11 mouse cellular contexts compared by ENCODE assay signal in genomic region chr15:82207504-82208219, GRCm38 (mm10). TPM values are rescaled to one million over a fixed set of nuclear protein-coding genes. Genes with fewer than 3 reads are reported as not detected.
DNase-seq lines count a peak whose midpoint lies in the region; ATAC-seq and TF ChIP-seq lines count a peak whose summit lies in the region.
"Had no signal": no experiment of that assay in that cellular context is flagged by ENCODE, and none has a peak within 500 bp of the region (broad histone marks: within the 10 kb centered on the region; RNA-seq: fewer than 3 reads in every experiment).

No protein-coding gene starts in this region.

- H3K4me2 ChIP-seq in stomach, embryonic 14.5 days (replicated peaks; ENCODE audit: low read depth, low read length) = no peak overlapping the region
- no peak overlapping the region for H3K4me2 ChIP-seq in stomach, postnatal 0 days (replicated peaks; ENCODE audit: low read depth)
- no peak overlapping the region for H3K4me2 ChIP-seq in limb, embryonic 14.5 days (replicated peaks; ENCODE audit: low read depth, low read length, severe bottlenecking)
- H3K4me2 ChIP-seq: liver, embryonic 15.5 days had no signal

- H3K4me1 ChIP-seq in heart, embryonic 10.5 days = peaks cover 34% of the 10 kb centered on the region
- peaks cover 23% of the 10 kb centered on the region; the same call in 1 of the 2 replicates for H3K4me1 ChIP-seq in stomach, embryonic 14.5 days (ENCODE audit: control insufficient read depth, insufficient read depth, low read length)
- peaks cover 5% of the 10 kb centered on the region; the same call in 1 of the 2 replicates for H3K4me1 ChIP-seq in stomach, postnatal 0 days (replicated peaks; ENCODE audit: control insufficient read depth, insufficient read depth)
- H3K4me1 ChIP-seq in limb, embryonic 14.5 days (ENCODE audit: control insufficient read depth, insufficient read depth, low read length) = peaks cover 20% of the 10 kb centered on the region; the same call in 1 of the 2 replicates

- no peak overlapping the region for H3K9ac ChIP-seq in stomach, embryonic 14.5 days (replicated peaks; ENCODE audit: low read depth, low read length)
- H3K9ac ChIP-seq in stomach, postnatal 0 days (ENCODE audit: low read length) = no peak overlapping the region
- H3K9ac ChIP-seq in limb, embryonic 14.5 days (ENCODE audit: low read depth, low read length, severe bottlenecking) = 0 out of 2 replicates have a peak overlapping the region, but pooled peaks have one; percentile 21
- H3K9ac ChIP-seq: liver, embryonic 15.5 days had no signal

- ATAC-seq in stomach, embryonic 14.5 days (ENCODE audit: insufficient number of reproducible peaks, insufficient read depth, low FRiP score, low read depth) = no peak
- ATAC-seq in stomach, postnatal 0 days (ENCODE audit: low FRiP score, low TSS enrichment) = no peak
- ATAC-seq in limb, embryonic 14.5 days (ENCODE audit: low FRiP score, low read depth) = no peak

- peaks cover 96% of the 10 kb centered on the region for H3K27me3 ChIP-seq in heart, embryonic 10.5 days (ENCODE audit: insufficient read depth, poor library complexity, severe bottlenecking)
- H3K27me3 ChIP-seq in stomach, embryonic 14.5 days (ENCODE audit: control insufficient read depth, insufficient read depth, low read length) = peaks cover 59% of the 10 kb centered on the region
- peaks cover 4% of the 10 kb centered on the region; the same call in 1 of the 2 replicates for H3K27me3 ChIP-seq in stomach, postnatal 0 days (ENCODE audit: control insufficient read depth, insufficient read depth, low read length)
- H3K27me3 ChIP-seq in limb, embryonic 14.5 days (ENCODE audit: control insufficient read depth, insufficient read depth, low read length) = peaks cover 75% of the 10 kb centered on the region

- 0 out of 2 replicates have a peak overlapping the region, but pooled peaks have one; percentile 32 for H3K27ac ChIP-seq in heart, embryonic 10.5 days
- no peak overlapping the region for H3K27ac ChIP-seq in stomach, embryonic 14.5 days (ENCODE audit: low read length)
- H3K27ac ChIP-seq in stomach, postnatal 0 days (replicated peaks) = no peak overlapping the region
- no peak overlapping the region for H3K27ac ChIP-seq in limb, embryonic 14.5 days (replicated peaks; ENCODE audit: low read depth, low read length)
- H3K27ac ChIP-seq: liver, embryonic 15.5 days had no signal

- WGBS in heart, embryonic 10.5 days = 10% methylated on average over 30 of the region's 30 CpGs
- WGBS in stomach, embryonic 14.5 days = 19% methylated on average over 30 of the region's 30 CpGs
- 39% methylated on average over 30 of the region's 30 CpGs for WGBS in stomach, postnatal 0 days
- WGBS in limb, embryonic 14.5 days = 11% methylated on average over 30 of the region's 30 CpGs

- no peak for TF ChIP-seq CTCF in stomach, postnatal 0 days (IDR thresholded peaks at IDR 0.05; ENCODE audit: low read depth)

- TF ChIP-seq POLR2A in limb, embryonic 14.5 days (IDR thresholded peaks at IDR 0.05; ENCODE audit: borderline replicate concordance, extremely low read depth, insufficient read depth, insufficient read length) = no peak

- H3K36me3 ChIP-seq in heart, embryonic 10.5 days = peaks cover 41% of the 10 kb centered on the region
- peaks cover 28% of the 10 kb centered on the region for H3K36me3 ChIP-seq in stomach, embryonic 14.5 days (ENCODE audit: control insufficient read depth, insufficient read depth, low read length)
- peaks cover 25% of the 10 kb centered on the region for H3K36me3 ChIP-seq in stomach, postnatal 0 days (ENCODE audit: control insufficient read depth, insufficient read depth, low read length)
- H3K36me3 ChIP-seq in limb, embryonic 14.5 days (ENCODE audit: control insufficient read depth, insufficient read depth, low read length) = peaks cover 37% of the 10 kb centered on the region

- H3K4me3 ChIP-seq in heart, embryonic 10.5 days = peak overlapping the region; percentile 44
- H3K4me3 ChIP-seq in stomach, embryonic 14.5 days (ENCODE audit: low read depth, low read length) = 0 out of 2 replicates have a peak overlapping the region, but pooled peaks have one; percentile 1
- no peak overlapping the region for H3K4me3 ChIP-seq in stomach, postnatal 0 days (ENCODE audit: low read depth, low read length)
- peak overlapping the region; percentile 5; the same call in 1 of the 2 replicates for H3K4me3 ChIP-seq in limb, embryonic 14.5 days (replicated peaks; ENCODE audit: low read length)
- H3K4me3 ChIP-seq: liver, embryonic 15.5 days had no signal

- TF ChIP-seq EP300 in stomach, postnatal 0 days (optimal IDR thresholded peaks at IDR 0.05) = no peak

- intact Hi-C loops in heart, postnatal 14 days (cut with DNase I) = no loop called here

- H3K9me3 ChIP-seq in heart, embryonic 10.5 days = no peaks in the 10 kb centered on the region
- no peaks in the 10 kb centered on the region for H3K9me3 ChIP-seq in stomach, embryonic 14.5 days (ENCODE audit: control insufficient read depth, low read depth, low read length)
- H3K9me3 ChIP-seq in stomach, postnatal 0 days (ENCODE audit: control insufficient read depth, low read length) = no peaks in the 10 kb centered on the region
- no peaks in the 10 kb centered on the region for H3K9me3 ChIP-seq in limb, embryonic 14.5 days (ENCODE audit: control insufficient read depth, low read length)
- H3K9me3 ChIP-seq: liver, embryonic 15.5 days had no signal

- no peak for DNase-seq in heart, embryonic 10.5 days (ENCODE audit: low spot score)
- DNase-seq in heart, postnatal 14 days = no peak
- DNase-seq in stomach, postnatal 0 days (ENCODE audit: low spot score) = no peak
- DNase-seq in limb, embryonic 14.5 days (ENCODE audit: low spot score) = no peak
- no peak for DNase-seq in T-cell, adult 2 months (ENCODE audit: low spot score)
- no peak for DNase-seq in natural killer cell, adult 2 months (ENCODE audit: low spot score in 2 of 2)
- DNase-seq in frontal cortex, postnatal 14 days (ENCODE audit: low spot score in 2 of 2) = no peak

RNA-seq across cellular contexts. Expression of gene Shisa8, which starts 5.0 kb away (rescaled TPM):
- polyA plus RNA-seq in heart, embryonic 10.5 days (2016; fragmentation: Nextera tagmentation; extraction: Ambion mirVana) = 0.11 and 0.13 TPM in 2 replicates
- under 1 TPM; 0.14 to 0.34 TPM for total RNA-seq in heart, postnatal 14 days (2021)
- polyA plus RNA-seq in stomach, embryonic 14.5 days (2014; fragmentation: Nextera tagmentation; extraction: Ambion mirVana) = 0.30 and 0.39 TPM in 2 replicates
- polyA plus RNA-seq in stomach, postnatal 0 days (2015; fragmentation: Nextera tagmentation; extraction: Ambion mirVana) = 0.06 and 0.23 TPM in 2 replicates
- polyA plus RNA-seq in limb, embryonic 14.5 days (2012; rRNA removed) = 1.1 and 1.5 TPM in 2 replicates
- 0.41 and 0.54 TPM in 2 replicates for polyA plus RNA-seq in limb, embryonic 14.5 days (2014; fragmentation: Nextera tagmentation; extraction: Ambion mirVana)
- total RNA-seq: megakaryocyte, adult 5-6 weeks had no signal

RNA-seq across cellular contexts. Expression of gene Tnfrsf13c, which starts 16.5 kb away (rescaled TPM):
- polyA plus RNA-seq in heart, embryonic 10.5 days (2016; fragmentation: Nextera tagmentation; extraction: Ambion mirVana) = 0.20 TPM in 1 of 2 replicates, not detected in the other
- under 1 TPM; 0.24 TPM for total RNA-seq in heart, postnatal 14 days (2021)
- polyA plus RNA-seq in stomach, embryonic 14.5 days (2014; fragmentation: Nextera tagmentation; extraction: Ambion mirVana) = 0.18 TPM in 1 of 2 replicates, not detected in the other
- not detected in 2 replicates for polyA plus RNA-seq in stomach, postnatal 0 days (2015; fragmentation: Nextera tagmentation; extraction: Ambion mirVana)
- 0.29 and 0.46 TPM in 2 replicates for polyA plus RNA-seq in limb, embryonic 14.5 days (2012; rRNA removed)
- 0.22 and 0.29 TPM in 2 replicates for polyA plus RNA-seq in limb, embryonic 14.5 days (2014; fragmentation: Nextera tagmentation; extraction: Ambion mirVana)

RNA-seq across cellular contexts. Expression of gene Cenpm, which starts 36.9 kb away (rescaled TPM):
- 58.1 and 66.3 TPM in 2 replicates for polyA plus RNA-seq in heart, embryonic 10.5 days (2016; fragmentation: Nextera tagmentation; extraction: Ambion mirVana)
- total RNA-seq in heart, postnatal 14 days (2021) = 1 to 10 TPM; 1.9 to 3.2 TPM
- polyA plus RNA-seq in stomach, embryonic 14.5 days (2014; fragmentation: Nextera tagmentation; extraction: Ambion mirVana) = 72.1 and 86.7 TPM in 2 replicates
- polyA plus RNA-seq in stomach, postnatal 0 days (2015; fragmentation: Nextera tagmentation; extraction: Ambion mirVana) = 24.0 and 27.0 TPM in 2 replicates
- 39.4 and 43.3 TPM in 2 replicates for polyA plus RNA-seq in limb, embryonic 14.5 days (2012; rRNA removed)
- polyA plus RNA-seq in limb, embryonic 14.5 days (2014; fragmentation: Nextera tagmentation; extraction: Ambion mirVana) = 57.7 and 59.3 TPM in 2 replicates

RNA-seq across cellular contexts. Expression of gene 1500009C09Rik, which starts 44.5 kb away (rescaled TPM):
- not detected in 2 replicates for polyA plus RNA-seq in heart, embryonic 10.5 days (2016; fragmentation: Nextera tagmentation; extraction: Ambion mirVana)
- not detected for total RNA-seq in heart, postnatal 14 days (2021)
- not detected in 2 replicates for polyA plus RNA-seq in stomach, embryonic 14.5 days (2014; fragmentation: Nextera tagmentation; extraction: Ambion mirVana)
- polyA plus RNA-seq in stomach, postnatal 0 days (2015; fragmentation: Nextera tagmentation; extraction: Ambion mirVana) = 0.23 and 0.24 TPM in 2 replicates
- polyA plus RNA-seq in limb, embryonic 14.5 days (2012; rRNA removed) = 0.35 and 0.40 TPM in 2 replicates
- polyA plus RNA-seq in limb, embryonic 14.5 days (2014; fragmentation: Nextera tagmentation; extraction: Ambion mirVana) = not detected in 2 replicates
- total RNA-seq: megakaryocyte, adult 5-6 weeks had no signal
- polyA plus RNA-seq: intestine, embryonic 14.5 days; liver, embryonic 15.5 days had no signal
